10 mouse cellular contexts compared by ENCODE assay signal in the genomic region with DNA sequence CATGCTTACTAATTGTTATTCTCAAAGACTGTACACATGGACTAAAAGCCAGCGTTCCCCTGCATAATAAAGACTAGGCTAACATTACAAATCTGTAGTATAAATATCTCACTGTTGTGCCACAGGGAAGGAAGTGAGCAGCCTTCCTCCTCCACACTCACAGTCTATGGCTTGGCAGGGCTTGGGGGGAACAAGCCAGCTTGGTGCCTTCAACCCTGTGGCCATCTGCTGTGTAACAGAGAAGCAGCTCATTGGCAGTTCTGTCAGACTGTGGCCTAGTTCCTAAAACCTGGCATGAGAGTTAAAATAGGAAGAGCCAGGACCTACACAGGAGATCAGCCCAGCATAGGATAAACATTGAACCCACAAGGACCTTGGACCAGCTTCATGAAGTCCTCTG. TPM values are rescaled to one million over a fixed set of nuclear protein-coding genes. Genes with fewer than 3 reads are reported as not detected.
A peak's percentile ranks its signal among the peaks of the same experiment; 100 is the strongest.
DNase-seq lines count a peak whose midpoint lies in the region; ATAC-seq lines count a peak whose summit lies in the region.
"Had no signal": no experiment of that assay in that cellular context is flagged by ENCODE, and none has a peak within 500 bp of the region (broad histone marks: within the 10 kb centered on the region; RNA-seq: fewer than 3 reads in every experiment).

No protein-coding gene starts in this region.

- peak; percentile 42 for DNase-seq in right cerebral cortex, adult 18-20 months
- no peak for DNase-seq in right cerebral cortex, postnatal 14 days
- DNase-seq in cerebellum, adult 9-10 months = peak; percentile 98
- DNase-seq in layer of hippocampus, adult 9-11 months = peak; percentile 72
- DNase-seq in heart, adult 8-10 months (ENCODE audit: low spot score) = no peak
- DNase-seq: lung, embryonic 14.5 days; thymus, postnatal 36 days had no signal

- no peaks in the 10 kb centered on the region for H3K9me3 ChIP-seq in kidney, embryonic 15.5 days (replicated peaks)

- no peak overlapping the region for H3K4me2 ChIP-seq in kidney, embryonic 15.5 days
- H3K4me2 ChIP-seq: hindbrain, embryonic 14.5 days; lung, embryonic 14.5 days had no signal

- H3K27ac ChIP-seq in kidney, embryonic 15.5 days = no peak overlapping the region
- H3K27ac ChIP-seq: hindbrain, embryonic 14.5 days had no signal

- no peaks in the 10 kb centered on the region for H3K36me3 ChIP-seq in kidney, embryonic 15.5 days

- no peak for ATAC-seq in erythroblast, adult 5-6 weeks (replicated peaks; ENCODE audit: low FRiP score, poor library complexity, severe bottlenecking)
- no peak for ATAC-seq in kidney, embryonic 15.5 days (replicated peaks; ENCODE audit: low FRiP score)

- WGBS in kidney, embryonic 15.5 days = 63% methylated on average over 1 of the region's 1 CpGs

- no peaks in the 10 kb centered on the region for H3K4me1 ChIP-seq in kidney, embryonic 15.5 days

- no peaks in the 10 kb centered on the region for H3K27me3 ChIP-seq in kidney, embryonic 15.5 days

- no peak overlapping the region for H3K9ac ChIP-seq in kidney, embryonic 15.5 days
- H3K9ac ChIP-seq: hindbrain, embryonic 14.5 days; lung, embryonic 14.5 days had no signal

- H3K4me3 ChIP-seq in kidney, embryonic 15.5 days (replicated peaks) = no peak overlapping the region

RNA-seq across cellular contexts. Expression of gene Syne1, which starts 23.0 kb away (rescaled TPM):
- total RNA-seq in erythroblast, adult 5-6 weeks (2015; ENCODE audit: low replicate concordance) = 50.5 and 51.4 TPM in 2 replicates
- 49.9 and 54.9 TPM in 2 replicates for total RNA-seq in erythroblast, adult 5-6 weeks (2017; ENCODE audit: low replicate concordance)
- polyA plus RNA-seq in kidney, embryonic 15.5 days (2015; fragmentation: Nextera tagmentation; extraction: Ambion mirVana) = 4.2 and 5.6 TPM in 2 replicates
- total RNA-seq in heart, adult 8-10 months (2022) = 10 to 100 TPM; 57.6 to 65.2 (median 59.0) TPM

Comparison
In these comparisons a context has a peak if more than half of its experiments do, and no peak if none do; other contexts are left out.
1. DNase-seq: peak in right cerebral cortex, adult 18-20 months (single experiment), cerebellum, adult 9-10 months (single experiment) and layer of hippocampus, adult 9-11 months (single experiment); none in right cerebral cortex, postnatal 14 days (single experiment) and heart, adult 8-10 months (single experiment).